Mouse (Mus musculus) layer of hippocampus, adult 18-20 months (tissue): ENCODE results near the gene Rnf19b. TPM values are rescaled to one million over a fixed set of nuclear protein-coding genes. Genes with fewer than 3 reads are reported as not detected.

Source experiments
- DNase-seq, 2 experiments: peaks; one replicate each; pipeline ENCODE4 v3.0.0; 2022; ENCODE audit warnings: low spot score in 2 of 2
- total RNA-seq, 2 experiments: library from RNA; stranded (reverse); gene quantifications; 2 replicates each; pipeline ENCODE4 v1.2.3; 2021

Gene Rnf19b
- total RNA-seq, 2 experiments from 2014 or later: 43.5 to 46.4 TPM

DNA sequence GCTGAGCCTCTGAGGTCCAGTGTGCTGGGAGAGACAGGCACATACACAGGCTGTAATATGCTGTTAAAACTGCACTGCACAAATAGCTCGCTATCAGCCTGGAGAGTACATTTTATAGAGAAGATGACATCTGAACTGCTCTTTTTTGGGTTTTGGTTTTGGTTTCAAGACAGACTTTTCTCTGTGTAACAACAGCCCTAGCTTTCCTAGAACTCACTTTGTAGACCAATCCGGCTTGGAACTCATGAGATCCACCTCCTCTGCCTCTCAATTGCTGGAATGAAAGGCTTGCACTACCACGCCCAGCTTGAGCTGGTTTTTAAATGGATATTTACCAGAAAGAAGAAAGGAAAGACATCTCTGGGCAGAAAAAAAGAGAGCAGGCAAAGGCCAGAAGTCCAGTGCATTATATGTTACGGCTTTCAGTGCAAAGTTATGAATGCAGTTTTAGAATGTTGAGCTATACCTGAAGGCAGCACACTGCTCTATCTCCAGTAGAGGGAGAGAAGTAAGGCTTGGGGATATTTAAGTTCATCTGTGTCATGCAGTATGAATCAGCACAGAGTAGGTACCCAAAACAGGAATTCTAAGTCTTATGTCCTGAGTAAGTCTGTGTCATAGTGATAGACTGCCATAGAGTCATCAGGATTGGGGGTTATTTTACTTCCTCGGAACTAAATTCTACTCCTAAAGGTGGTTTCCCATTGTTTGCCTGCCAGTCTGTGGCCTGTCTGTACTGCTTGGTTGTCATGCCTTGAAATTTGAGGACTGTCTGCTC is 9.8 kb downstream of the Rnf19b start:
- no peak for DNase-seq

- no peak for DNase-seq
Observed at GRCm38 (mm10) chr4:129068848-129069247, 10.8 kb downstream of the Rnf19b start.

GRCm38 (mm10) chr4:129079126-129079525 is 21.1 kb downstream of the Rnf19b start:
- no peak for DNase-seq

DNA sequence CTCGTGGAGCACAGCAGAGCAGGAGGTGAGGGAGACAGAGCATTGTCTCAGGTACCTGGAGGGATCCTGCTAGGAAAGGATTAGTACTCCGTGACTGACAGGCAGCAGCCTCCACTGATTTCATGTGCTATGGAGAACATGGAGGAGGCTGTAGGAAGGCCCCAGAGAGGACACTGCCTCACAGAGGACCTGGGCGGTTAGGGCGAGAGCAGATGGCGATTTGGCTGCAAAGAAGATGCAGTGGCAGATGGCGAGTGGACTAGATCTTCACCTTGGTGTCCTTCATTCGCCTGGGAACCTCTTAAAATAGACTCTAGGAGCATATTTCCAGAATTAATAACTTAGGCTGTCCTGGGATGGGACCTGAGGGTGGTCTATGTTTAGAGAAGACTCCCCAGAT is 23.0 kb downstream of the Rnf19b start:
- no peak for DNase-seq

GRCm38 (mm10) chr4:129081512-129081911 is 23.4 kb downstream of the Rnf19b start:
- DNase-seq: no peak

DNA sequence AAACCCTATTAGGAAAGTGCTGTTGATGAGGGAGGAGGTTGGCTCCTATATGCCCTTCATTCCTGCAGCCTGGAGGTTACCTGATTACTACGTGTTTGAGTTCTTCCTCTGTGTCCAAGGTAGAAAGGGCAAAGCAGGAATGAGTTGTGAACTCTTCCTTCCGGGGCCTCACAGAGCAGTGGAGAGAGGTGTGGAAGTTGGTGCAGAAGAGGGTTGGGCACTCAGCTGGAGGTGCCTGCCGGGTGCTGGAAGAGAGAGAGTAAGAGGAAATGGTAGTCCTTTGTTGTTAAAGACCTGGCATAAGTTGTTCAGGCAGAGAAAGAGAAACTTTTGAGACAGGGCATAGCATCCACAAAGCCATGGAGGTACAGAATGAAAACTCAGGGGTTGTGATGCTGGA is 23.9 kb downstream of the Rnf19b start:
- no peak for DNase-seq

- DNase-seq: peak; percentile 37 to 74
Observed at GRCm38 (mm10) chr4:129082379-129083115, 24.5 kb downstream of the Rnf19b start.

DNA sequence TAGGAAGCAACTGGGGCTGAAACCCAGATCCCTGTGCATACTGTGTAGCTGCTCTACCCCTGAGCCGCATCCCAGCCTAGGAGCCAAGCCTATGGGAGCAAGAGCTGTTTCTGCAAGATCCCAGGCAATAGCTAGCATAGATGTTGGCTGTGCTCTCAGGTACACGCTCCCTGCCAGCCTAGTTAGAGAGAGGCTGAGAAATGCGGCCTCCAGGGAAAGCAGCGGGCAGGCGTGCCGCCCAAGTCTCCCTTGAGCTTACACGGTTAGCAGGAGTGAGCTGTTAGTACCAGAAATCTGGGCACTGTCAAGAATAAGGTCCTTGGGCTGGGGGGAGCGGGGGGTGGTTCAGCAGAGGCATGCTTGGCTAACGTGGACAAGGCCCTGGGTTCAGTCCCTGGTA is 26.8 kb downstream of the Rnf19b start:
- DNase-seq: no peak

GRCm38 (mm10) chr4:129086078-129086477 is 28.0 kb downstream of the Rnf19b start:
- peak; percentile 39 to 87 for DNase-seq

DNA sequence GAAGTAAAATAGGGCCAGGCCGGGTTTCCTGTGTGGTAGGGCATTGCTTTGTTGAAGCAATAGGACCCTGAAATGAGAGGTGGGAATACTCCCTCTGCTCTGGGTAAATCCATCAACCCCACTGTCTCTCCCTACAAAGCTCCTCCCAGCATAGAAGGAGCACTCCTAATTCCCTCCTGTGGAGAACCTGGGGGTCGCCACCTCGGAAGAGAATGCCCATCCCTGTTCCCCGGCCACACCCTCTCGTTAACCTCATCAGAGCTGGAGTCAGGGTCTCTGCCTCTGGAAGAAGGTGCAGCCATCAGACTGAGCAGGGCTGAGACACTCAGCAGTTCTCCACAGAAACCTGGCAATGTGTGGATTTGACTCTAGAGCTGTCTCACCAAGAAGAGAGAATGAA is 29.8 kb downstream of the Rnf19b start:
- no peak for DNase-seq

DNA sequence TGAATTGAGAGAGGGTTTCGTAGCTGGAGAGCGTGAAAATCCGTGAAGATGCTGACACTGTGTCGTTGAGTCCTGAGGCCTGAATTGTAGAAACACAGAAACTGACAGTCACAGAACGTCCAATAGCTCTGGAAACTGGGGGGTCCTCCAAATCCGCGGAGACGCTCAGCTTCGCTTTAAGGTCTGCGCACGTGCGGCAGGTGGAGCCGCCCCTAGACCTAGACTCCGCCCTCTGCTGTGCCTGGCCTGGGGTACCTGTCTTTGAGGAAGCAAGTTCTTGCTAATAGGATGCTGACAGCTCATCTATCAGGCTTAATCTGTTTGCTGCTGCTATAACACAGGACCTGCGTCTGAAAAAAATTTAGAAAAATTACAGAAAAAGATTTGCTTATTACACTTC is 37.2 kb downstream of the Rnf19b start:
- no peak for DNase-seq

DNA sequence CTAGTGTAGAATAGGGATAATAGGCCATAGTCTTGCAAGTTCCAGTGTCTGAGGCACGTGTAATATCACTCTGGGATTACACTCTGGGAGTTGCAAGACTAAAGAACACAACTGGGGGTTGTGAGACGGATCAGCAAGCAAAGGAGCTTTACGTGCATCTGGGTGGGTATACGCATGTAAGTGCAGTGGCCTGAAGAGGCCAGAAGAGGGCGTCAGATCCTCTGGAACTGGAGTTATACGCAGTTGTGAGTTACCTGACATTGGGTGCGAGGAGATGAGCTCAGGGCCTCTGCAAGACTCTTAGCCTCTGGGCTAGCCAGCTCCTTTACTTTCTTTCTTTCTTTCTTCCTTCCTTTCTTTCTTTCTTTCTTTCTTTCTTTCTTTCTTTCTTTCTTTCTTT is 38.9 kb downstream of the Rnf19b start:
- DNase-seq: no peak

DNA sequence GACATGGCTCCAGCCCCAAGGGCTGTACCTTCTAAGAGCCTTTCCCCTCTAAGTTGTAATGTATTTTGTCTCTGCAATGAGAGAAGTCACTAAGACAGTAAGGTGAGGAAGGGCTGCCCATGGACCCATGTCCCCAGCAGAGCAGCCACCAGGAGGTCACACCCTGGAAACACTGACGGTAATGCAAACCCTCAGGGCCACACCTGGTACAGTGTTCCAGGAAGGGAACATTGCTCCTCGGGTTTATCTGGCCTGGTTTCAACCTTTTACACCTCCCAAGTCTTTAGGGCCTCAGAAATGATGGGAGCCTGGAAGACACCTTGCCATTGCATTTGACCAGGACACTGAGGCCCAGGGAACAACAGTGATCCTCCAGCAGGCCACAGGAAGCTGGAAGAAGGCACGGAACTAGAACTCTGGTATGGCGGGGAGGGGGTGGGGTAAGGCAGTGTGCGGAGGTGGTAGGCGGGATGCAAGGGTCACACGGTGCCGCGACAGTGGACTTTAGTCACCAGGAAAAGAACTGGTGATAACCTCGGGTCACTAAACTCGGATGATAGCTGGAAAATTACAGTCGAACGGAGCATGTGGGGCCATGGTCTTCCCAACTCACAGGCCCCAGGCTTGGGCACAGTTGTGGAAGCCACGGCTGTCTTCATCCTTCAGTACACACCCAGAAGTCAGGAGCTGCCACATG is 44.2 kb downstream of the Rnf19b start:
- no peak for DNase-seq

DNA sequence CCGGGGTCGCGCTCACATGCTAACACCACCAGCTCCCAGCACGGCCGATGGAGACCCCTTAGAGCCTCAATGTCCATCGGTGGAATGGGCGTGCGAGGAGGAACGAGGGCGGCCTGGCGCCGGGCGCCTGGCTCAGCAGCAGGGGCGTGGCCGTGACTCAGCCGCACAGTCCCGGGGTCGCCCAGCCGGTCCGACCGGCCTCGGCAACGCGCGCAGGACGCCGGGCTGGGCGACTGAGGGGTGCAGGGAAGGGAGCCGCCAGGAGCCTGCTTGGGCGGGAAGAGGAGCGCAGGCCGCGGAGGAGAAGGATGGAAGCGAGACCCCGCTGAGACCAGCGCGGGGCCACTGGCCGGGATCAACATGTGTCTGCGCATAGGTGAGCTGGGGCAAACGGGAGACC is 47.3 kb downstream of the Rnf19b start, which contains the start of gene Tmem54:
Gene Tmem54, plus strand, starts transcription at position 193 of the 400 bp plus-strand sequence.
- no peak for DNase-seq

DNA sequence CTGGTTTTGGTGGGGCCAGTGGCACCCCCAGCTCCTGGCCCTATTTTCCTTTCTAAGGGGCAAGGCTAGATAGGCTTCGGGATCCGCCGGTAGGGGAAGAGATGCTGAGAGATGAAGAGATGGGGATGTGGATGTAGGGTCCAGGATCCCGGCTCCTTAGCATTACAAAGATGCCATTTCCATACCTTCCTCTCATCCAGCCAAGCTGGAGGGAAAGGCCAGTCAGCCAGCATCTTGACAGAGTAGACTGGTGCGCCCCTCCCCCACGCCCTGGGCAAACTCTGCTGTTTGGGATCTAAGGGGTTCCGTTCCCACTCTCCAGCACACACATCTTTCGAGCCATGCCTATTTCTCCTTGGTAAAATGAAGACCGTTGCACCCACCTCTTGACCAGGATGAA is 48.0 kb downstream of the Rnf19b start:
- no peak for DNase-seq

- DNase-seq: no peak
Observed at GRCm38 (mm10) chr4:129107348-129107899, 49.4 kb downstream of the Rnf19b start.

DNA sequence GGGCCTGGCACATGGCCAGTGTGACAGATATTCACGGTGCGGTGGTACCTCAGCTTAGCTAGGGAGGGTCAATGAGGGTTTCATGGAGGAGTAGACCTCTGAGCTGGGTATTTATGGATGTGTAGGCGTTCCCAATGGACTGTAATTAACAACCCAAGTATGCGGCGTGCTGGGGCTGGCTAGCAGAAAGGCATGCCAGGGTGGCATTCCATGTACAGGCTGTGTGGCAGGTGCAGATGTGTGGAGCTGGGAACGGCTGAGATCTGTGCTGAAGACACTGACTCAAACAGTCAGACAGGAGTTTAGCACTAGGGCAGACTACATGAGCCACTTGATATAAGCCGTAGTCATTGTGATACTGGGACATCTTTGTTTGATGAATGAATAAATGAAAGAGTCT is 50.6 kb downstream of the Rnf19b start:
- DNase-seq: no peak

DNA sequence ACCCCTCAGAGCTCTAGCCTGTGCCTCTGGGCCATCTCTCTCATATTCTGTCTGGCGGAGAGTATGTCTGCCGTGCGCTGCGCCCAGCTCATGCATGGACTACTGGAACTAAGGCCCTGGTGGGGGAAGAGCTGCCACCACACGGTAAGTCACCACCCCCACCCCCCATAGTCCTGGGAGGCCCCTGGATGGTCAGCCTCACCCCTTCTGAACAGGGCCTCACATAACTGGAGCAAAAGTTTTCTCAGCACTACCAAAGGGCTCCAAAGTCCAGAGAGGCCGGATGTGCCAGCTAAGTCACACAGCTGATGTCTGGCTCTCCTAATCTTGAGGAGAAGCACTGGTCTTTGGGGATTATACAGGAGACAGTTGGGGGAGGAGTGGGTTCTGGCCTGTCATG is 52.7 kb downstream of the Rnf19b start:
- DNase-seq: no peak

GRCm38 (mm10) chr4:129111350-129111749 is 53.3 kb downstream of the Rnf19b start:
- peak in 1 of 2 experiments; percentile 61 for DNase-seq

- DNase-seq: no peak
Observed at GRCm38 (mm10) chr4:129112231-129112630, 54.2 kb downstream of the Rnf19b start.

- peak; percentile 88 to 95 for DNase-seq
Observed at GRCm38 (mm10) chr4:129113083-129113988, 55.3 kb downstream of the Rnf19b start.
